Mouse (Mus musculus): ENCODE measurements at regions not wholly inside any gene's neighbourhood (a gene's known extent, or its start where the extent isn't known, plus 50 kb on each side); places are given as distances from the start of the nearest gene placed in this dataset.

GRCm38 (mm10) chr4:142927328-142928108 is 285.3 kb downstream of the Prdm2 start:
- no peaks in the 10 kb centered on the region for H3K9me3 ChIP-seq (ENCODE audit: low read length)
- H3K4me1 ChIP-seq (ENCODE audit: insufficient read depth, low read length), result no peaks in the 10 kb centered on the region
- H3K27ac ChIP-seq (ENCODE audit: low read length), result no peak overlapping the region
- H3K27me3 ChIP-seq (ENCODE audit: insufficient read depth, low read length), result no peaks in the 10 kb centered on the region
- no peak overlapping the region for H3K4me3 ChIP-seq (ENCODE audit: low read length)
- H3K9ac ChIP-seq (replicated peaks; ENCODE audit: low read length), result no peak overlapping the region
- H3K36me3 ChIP-seq (ENCODE audit: insufficient read depth, low read length), result no peaks in the 10 kb centered on the region
- 87% methylated on average over 7 of the region's 7 CpGs for WGBS
- H3K4me2 ChIP-seq (replicated peaks; ENCODE audit: low read depth, low read length), result no peak overlapping the region
- ATAC-seq (ENCODE audit: low FRiP score, low TSS enrichment), result no peak

- Histone ChIP-seq H3K4me1 (ENCODE audit: insufficient read depth, low read length) (no peaks in the 10 kb centered on the region), H3K4me2 (replicated peaks; ENCODE audit: low read depth, low read length) (no peak overlapping the region), H3K9me3 (ENCODE audit: low read length) (0 out of 2 replicates have a peak, but pooled peaks cover 3% of the 10 kb centered on the region), H3K27me3 (ENCODE audit: insufficient read depth, low read length) (no peaks in the 10 kb centered on the region), H3K4me3 (ENCODE audit: low read length) (no peak overlapping the region), H3K36me3 (ENCODE audit: insufficient read depth, low read length) (no peaks in the 10 kb centered on the region), H3K9ac (replicated peaks; ENCODE audit: low read length) (no peak overlapping the region), H3K27ac (ENCODE audit: low read length) (no peak overlapping the region)
- 40% methylated on average over 8 of the region's 8 CpGs for WGBS
- ATAC-seq (ENCODE audit: low FRiP score, low TSS enrichment), result no peak
These were observed 287.7 kb downstream of the Prdm2 start for GRCm38 (mm10) chr4:142925111-142925510.

GRCm38 (mm10) chr4:142909355-142909947 is 303.3 kb downstream of the Prdm2 start:
- Histone ChIP-seq H3K4me2 (replicated peaks; ENCODE audit: low read depth, low read length) (peak overlapping the region; percentile 57), H3K9me3 (ENCODE audit: low read length) (no peaks in the 10 kb centered on the region), H3K27me3 (ENCODE audit: insufficient read depth, low read length) (peaks cover 6% of the 10 kb centered on the region; the same call in 1 of the 2 replicates), H3K27ac (ENCODE audit: low read length) (no peak overlapping the region), H3K4me3 (ENCODE audit: low read length) (peak overlapping the region; percentile 30), H3K9ac (replicated peaks; ENCODE audit: low read length) (no peak overlapping the region), H3K36me3 (ENCODE audit: insufficient read depth, low read length) (no peaks in the 10 kb centered on the region), H3K4me1 (ENCODE audit: insufficient read depth, low read length) (no peaks in the 10 kb centered on the region; the same call in 1 of the 2 replicates)
- 9% methylated on average over 17 of the region's 17 CpGs for WGBS
- ATAC-seq (ENCODE audit: low FRiP score, low TSS enrichment), result peak; percentile 70

DNA sequence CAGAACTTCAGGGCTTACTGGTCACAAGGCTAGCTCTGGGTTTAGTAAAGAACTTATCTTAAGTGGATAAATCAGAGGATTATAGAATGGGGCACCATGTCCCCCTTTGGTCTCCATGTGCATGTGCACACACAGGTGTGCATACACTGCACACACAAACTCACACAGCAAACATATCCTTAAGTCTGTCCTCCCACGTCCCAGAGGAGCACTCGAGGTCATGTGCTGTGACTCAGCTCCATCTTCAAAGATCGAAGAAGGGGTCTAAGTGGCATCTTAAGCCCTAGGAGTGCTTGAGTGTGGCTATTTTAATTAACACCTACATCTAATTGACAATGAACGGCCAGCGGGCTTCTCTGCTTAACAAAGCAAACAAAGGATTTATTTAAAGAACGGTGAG is 304.0 kb downstream of the Prdm2 start:
- WGBS, result 34% methylated on average over 6 of the region's 6 CpGs
- H3K9ac ChIP-seq (replicated peaks; ENCODE audit: low read length), result no peak overlapping the region
- H3K27me3 ChIP-seq (ENCODE audit: insufficient read depth, low read length), result peaks cover 6% of the 10 kb centered on the region; the same call in 1 of the 2 replicates
- no peak overlapping the region for H3K4me2 ChIP-seq (replicated peaks; ENCODE audit: low read depth, low read length)
- H3K4me1 ChIP-seq (ENCODE audit: insufficient read depth, low read length), result no peaks in the 10 kb centered on the region; the same call in 1 of the 2 replicates
- no peaks in the 10 kb centered on the region for H3K36me3 ChIP-seq (ENCODE audit: insufficient read depth, low read length)
- no peak overlapping the region for H3K4me3 ChIP-seq (ENCODE audit: low read length)
- no peaks in the 10 kb centered on the region for H3K9me3 ChIP-seq (ENCODE audit: low read length)
- ATAC-seq (ENCODE audit: low FRiP score, low TSS enrichment), result no peak
- no peak overlapping the region for H3K27ac ChIP-seq (ENCODE audit: low read length)

DNA sequence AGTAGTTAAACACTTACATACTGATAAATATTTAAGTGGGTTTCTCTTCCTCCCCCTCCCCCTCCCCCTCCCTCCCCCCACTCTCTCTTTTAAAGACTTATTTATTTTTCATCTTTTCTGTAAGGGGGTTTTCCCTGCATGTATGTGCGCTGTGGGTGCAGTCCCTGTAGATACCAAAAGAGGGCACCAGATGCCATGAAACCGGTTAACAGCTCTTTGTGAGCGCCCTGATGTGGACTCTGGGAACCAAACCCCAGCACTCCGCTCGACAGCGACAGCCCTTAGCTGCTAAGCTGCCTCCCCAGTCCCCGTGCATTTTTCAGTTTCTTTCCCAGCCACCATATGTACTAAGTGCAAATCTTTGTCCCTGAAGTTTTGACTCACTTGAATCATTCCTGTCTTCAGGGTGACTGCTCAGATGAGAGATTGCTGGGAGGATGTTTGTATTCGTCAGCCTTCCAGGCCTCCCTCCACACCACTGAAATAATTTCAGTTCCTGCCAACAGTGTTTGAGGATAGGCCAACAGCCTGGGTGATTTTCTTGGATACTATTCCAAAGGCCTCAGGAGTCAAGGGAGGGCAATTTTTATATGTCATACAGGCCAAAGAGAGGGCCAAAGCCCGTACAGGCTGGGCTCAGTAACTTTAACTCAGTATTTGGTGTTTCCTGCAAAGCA is 309.3 kb downstream of the Prdm2 start:
- ATAC-seq (ENCODE audit: low FRiP score, low TSS enrichment), result no peak
- Histone ChIP-seq H3K9ac (replicated peaks; ENCODE audit: low read length) (no peak overlapping the region), H3K4me3 (ENCODE audit: low read length) (no peak overlapping the region), H3K27me3 (ENCODE audit: insufficient read depth, low read length) (no peaks in the 10 kb centered on the region), H3K4me1 (ENCODE audit: insufficient read depth, low read length) (no peaks in the 10 kb centered on the region), H3K9me3 (ENCODE audit: low read length) (no peaks in the 10 kb centered on the region), H3K27ac (ENCODE audit: low read length) (no peak overlapping the region), H3K4me2 (replicated peaks; ENCODE audit: low read depth, low read length) (no peak overlapping the region), H3K36me3 (ENCODE audit: insufficient read depth, low read length) (no peaks in the 10 kb centered on the region)
- 61% methylated on average over 9 of the region's 9 CpGs for WGBS

GRCm38 (mm10) chr4:142900792-142901191 is 312.0 kb downstream of the Prdm2 start:
- H3K27ac ChIP-seq (ENCODE audit: low read length), result no peak overlapping the region
- no peak overlapping the region for H3K4me2 ChIP-seq (replicated peaks; ENCODE audit: low read depth, low read length)
- ATAC-seq (ENCODE audit: low FRiP score, low TSS enrichment), result no peak
- H3K4me3 ChIP-seq (ENCODE audit: low read length), result no peak overlapping the region
- H3K27me3 ChIP-seq (ENCODE audit: insufficient read depth, low read length), result no peaks in the 10 kb centered on the region
- 74% methylated on average over 7 of the region's 9 CpGs for WGBS
- H3K4me1 ChIP-seq (ENCODE audit: insufficient read depth, low read length), result no peaks in the 10 kb centered on the region
- H3K9me3 ChIP-seq (ENCODE audit: low read length), result 0 out of 2 replicates have a peak, but pooled peaks cover 6% of the 10 kb centered on the region
- H3K36me3 ChIP-seq (ENCODE audit: insufficient read depth, low read length), result no peaks in the 10 kb centered on the region
- H3K9ac ChIP-seq (replicated peaks; ENCODE audit: low read length), result no peak overlapping the region

DNA sequence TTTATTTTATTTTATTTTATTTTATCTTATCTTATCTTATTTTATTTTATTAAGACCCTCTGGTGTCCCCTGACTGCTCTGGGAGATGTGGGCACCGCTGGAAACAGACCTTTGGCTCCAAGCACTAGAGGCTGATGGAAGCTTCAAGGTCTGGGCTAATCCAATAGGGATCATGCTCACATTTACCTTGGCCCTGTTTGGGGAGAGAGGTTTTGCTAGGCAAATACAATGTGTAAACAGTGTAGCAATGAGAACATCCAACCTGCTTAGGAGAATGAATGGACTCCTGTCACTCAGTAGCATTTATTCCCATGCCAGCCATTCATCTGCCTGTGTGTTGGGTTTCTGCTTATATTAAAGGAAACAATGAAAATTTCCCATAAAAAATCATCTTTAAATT is 313.8 kb downstream of the Prdm2 start:
- Histone ChIP-seq H3K4me2 (replicated peaks; ENCODE audit: low read depth, low read length) (no peak overlapping the region), H3K9ac (replicated peaks; ENCODE audit: low read length) (no peak overlapping the region), H3K9me3 (ENCODE audit: low read length) (0 out of 2 replicates have a peak, but pooled peaks cover 8% of the 10 kb centered on the region), H3K4me1 (ENCODE audit: insufficient read depth, low read length) (no peaks in the 10 kb centered on the region), H3K27me3 (ENCODE audit: insufficient read depth, low read length) (no peaks in the 10 kb centered on the region), H3K4me3 (ENCODE audit: low read length) (no peak overlapping the region), H3K27ac (ENCODE audit: low read length) (no peak overlapping the region), H3K36me3 (ENCODE audit: insufficient read depth, low read length) (no peaks in the 10 kb centered on the region)
- WGBS, result 77% methylated on average over 1 of the region's 1 CpGs
- no peak for ATAC-seq (ENCODE audit: low FRiP score, low TSS enrichment)

DNA sequence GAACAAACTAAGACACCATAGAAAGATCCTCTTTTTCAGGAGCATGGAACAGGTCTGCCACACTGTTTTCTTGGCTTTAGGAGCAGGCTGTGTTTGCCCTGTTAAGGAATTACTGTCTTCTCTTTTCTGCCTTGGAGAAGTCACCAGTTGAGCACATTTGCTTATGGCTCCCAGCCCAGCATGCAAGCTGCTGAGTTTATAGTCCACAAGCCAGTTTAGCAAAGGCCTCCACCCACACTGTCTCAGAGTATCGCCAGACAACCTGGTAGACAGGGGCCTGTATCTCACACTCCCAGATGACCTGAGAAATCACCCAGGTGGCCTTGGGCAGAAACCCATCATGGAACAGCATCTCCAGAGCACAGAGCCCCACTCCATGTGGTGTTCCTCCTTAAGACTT is 322.1 kb downstream of the Prdm2 start:
- Histone ChIP-seq H3K4me2 (replicated peaks; ENCODE audit: low read depth, low read length) (no peak overlapping the region), H3K27ac (ENCODE audit: low read length) (no peak overlapping the region), H3K4me3 (ENCODE audit: low read length) (no peak overlapping the region), H3K27me3 (ENCODE audit: insufficient read depth, low read length) (no peaks in the 10 kb centered on the region), H3K4me1 (ENCODE audit: insufficient read depth, low read length) (no peaks in the 10 kb centered on the region), H3K9ac (replicated peaks; ENCODE audit: low read length) (no peak overlapping the region), H3K9me3 (ENCODE audit: low read length) (0 out of 2 replicates have a peak, but pooled peaks cover 1% of the 10 kb centered on the region), H3K36me3 (ENCODE audit: insufficient read depth, low read length) (no peaks in the 10 kb centered on the region)
- no peak for ATAC-seq (ENCODE audit: low FRiP score, low TSS enrichment)
- 82% methylated on average over 1 of the region's 1 CpGs for WGBS

DNA sequence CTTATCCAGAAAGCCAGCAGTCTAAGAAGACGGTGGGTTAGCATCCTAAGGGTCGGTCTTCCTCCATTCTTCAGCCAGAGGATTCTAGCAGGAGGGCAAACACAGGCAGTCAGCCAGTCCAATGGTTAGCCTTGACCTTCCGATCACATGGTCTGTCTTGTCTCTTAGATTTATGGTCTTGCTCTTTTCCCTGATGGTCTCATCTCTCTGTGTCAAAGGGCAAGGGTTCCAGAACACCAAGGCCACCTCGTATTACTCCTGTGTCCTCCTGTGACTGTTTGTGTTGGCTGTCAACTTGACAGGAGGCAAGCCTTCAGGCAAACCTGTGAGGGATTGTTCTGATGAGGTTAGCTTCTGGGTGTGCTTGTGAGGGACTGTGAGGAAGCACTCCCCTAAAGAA is 323.9 kb downstream of the Prdm2 start:
- H3K9me3 ChIP-seq (ENCODE audit: low read length), result no peaks in the 10 kb centered on the region
- 48% methylated on average over 4 of the region's 4 CpGs for WGBS

DNA sequence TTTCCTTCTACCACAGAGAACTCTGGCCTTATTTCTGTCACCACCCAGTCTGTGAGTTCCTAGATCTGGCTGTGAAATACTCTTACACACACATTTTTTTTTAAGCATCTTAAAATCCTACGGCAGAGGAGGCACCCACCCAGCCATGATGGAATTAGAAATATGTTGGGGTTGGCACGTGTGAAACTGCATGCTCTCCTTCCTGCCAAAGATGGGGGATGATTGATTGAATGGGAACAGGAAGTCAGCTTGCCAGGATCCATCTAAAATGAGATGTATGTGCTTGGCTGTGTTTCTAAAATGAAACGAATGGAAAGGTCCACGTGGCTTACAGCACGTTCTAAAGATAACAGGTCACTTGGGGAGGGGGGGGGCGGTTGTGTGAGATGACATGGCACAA is 324.9 kb downstream of the Prdm2 start:
- no peaks in the 10 kb centered on the region for H3K9me3 ChIP-seq (ENCODE audit: low read length)
- no peak overlapping the region for H3K4me2 ChIP-seq (replicated peaks; ENCODE audit: low read depth, low read length)
- ATAC-seq (ENCODE audit: low FRiP score, low TSS enrichment), result no peak

More for the DNA sequence above, 323.9 kb downstream of the Prdm2 start:
- Histone ChIP-seq H3K4me1 (ENCODE audit: insufficient read depth, low read length) (no peaks in the 10 kb centered on the region), H3K4me3 (ENCODE audit: low read length) (no peak overlapping the region), H3K27me3 (ENCODE audit: insufficient read depth, low read length) (no peaks in the 10 kb centered on the region), H3K9ac (replicated peaks; ENCODE audit: low read length) (no peak overlapping the region), H3K36me3 (ENCODE audit: insufficient read depth, low read length) (no peaks in the 10 kb centered on the region), H3K27ac (ENCODE audit: low read length) (no peak overlapping the region), H3K4me2 (replicated peaks; ENCODE audit: low read depth, low read length) (no peak overlapping the region)
- ATAC-seq (ENCODE audit: low FRiP score, low TSS enrichment), result no peak

More for the DNA sequence above, 324.9 kb downstream of the Prdm2 start:
- Histone ChIP-seq H3K9ac (replicated peaks; ENCODE audit: low read length) (no peak overlapping the region), H3K4me1 (ENCODE audit: insufficient read depth, low read length) (no peaks in the 10 kb centered on the region), H3K36me3 (ENCODE audit: insufficient read depth, low read length) (no peaks in the 10 kb centered on the region), H3K4me3 (ENCODE audit: low read length) (no peak overlapping the region), H3K27ac (ENCODE audit: low read length) (no peak overlapping the region), H3K27me3 (ENCODE audit: insufficient read depth, low read length) (no peaks in the 10 kb centered on the region)
- WGBS, result 27% methylated on average over 6 of the region's 6 CpGs

All from kidney, embryonic 16.5 days (tissue).